Mouse (Mus musculus): ENCODE data around the gene Ppm1d. TPM values are rescaled to one million over a fixed set of nuclear protein-coding genes. Genes with fewer than 3 reads are reported as not detected.

Ppm1d gene
- 3.6 and 7.9 TPM in 2 replicates for polyA plus RNA-seq (2021; fragmentation: Nextera tagmentation)
- long read RNA-seq, experiment 1, transcript Ppm1d-201 (6 exons, 2,899 nt) = major isoform, 83 of 96 reads
- long read RNA-seq, experiment 1, partial matches to known transcripts = 4 of 96 reads
- long read RNA-seq, experiment 1, other reads (novel, unspliced or antisense) = 9 of 96 reads
- long read RNA-seq, experiment 2, partial matches to known transcripts = 0 of 7 reads
- long read RNA-seq, experiment 2, other reads (novel, unspliced or antisense) = 3 of 7 reads

GRCm38 (mm10) chr11:85310713-85311574 lies at the start of gene Ppm1d:
Gene Ppm1d (plus strand): TSS chr11:85311244.

GRCm38 (mm10) chr11:85352539-85353380 lies 41.7 kb downstream of the Ppm1d start, which contains the start of gene Bcas3:
Gene Bcas3 (plus strand): TSS chr11:85353167.

Other genes with a start within 250 kb of the Ppm1d start
- 9.6 and 12.5 TPM in 2 replicates for gene Usp32, start 171.1 kb upstream of the Ppm1d start, polyA plus RNA-seq (2021; fragmentation: Nextera tagmentation)
- not detected in 2 replicates for gene 1700125H20Rik, start 140.8 kb upstream of the Ppm1d start, polyA plus RNA-seq (2021; fragmentation: Nextera tagmentation)
- gene Appbp2, start 76.1 kb upstream of the Ppm1d start, polyA plus RNA-seq (2021; fragmentation: Nextera tagmentation) = 20.0 and 25.0 TPM in 2 replicates
- 23.8 and 26.6 TPM in 2 replicates for gene Bcas3, start 41.9 kb downstream of the Ppm1d start, polyA plus RNA-seq (2021; fragmentation: Nextera tagmentation)

Measured in left cerebral cortex, adult 6 months (tissue).